Mouse (Mus musculus) spleen, adult 18-20 months (tissue): ENCODE results near the gene Sbk2.

Source experiments
- DNase-seq, 2 experiments: peaks; one replicate each; pipeline ENCODE4 v3.0.0; 2022; ENCODE audit warnings: mixed read lengths in 2 of 2

The Sbk2 gene

DNA sequence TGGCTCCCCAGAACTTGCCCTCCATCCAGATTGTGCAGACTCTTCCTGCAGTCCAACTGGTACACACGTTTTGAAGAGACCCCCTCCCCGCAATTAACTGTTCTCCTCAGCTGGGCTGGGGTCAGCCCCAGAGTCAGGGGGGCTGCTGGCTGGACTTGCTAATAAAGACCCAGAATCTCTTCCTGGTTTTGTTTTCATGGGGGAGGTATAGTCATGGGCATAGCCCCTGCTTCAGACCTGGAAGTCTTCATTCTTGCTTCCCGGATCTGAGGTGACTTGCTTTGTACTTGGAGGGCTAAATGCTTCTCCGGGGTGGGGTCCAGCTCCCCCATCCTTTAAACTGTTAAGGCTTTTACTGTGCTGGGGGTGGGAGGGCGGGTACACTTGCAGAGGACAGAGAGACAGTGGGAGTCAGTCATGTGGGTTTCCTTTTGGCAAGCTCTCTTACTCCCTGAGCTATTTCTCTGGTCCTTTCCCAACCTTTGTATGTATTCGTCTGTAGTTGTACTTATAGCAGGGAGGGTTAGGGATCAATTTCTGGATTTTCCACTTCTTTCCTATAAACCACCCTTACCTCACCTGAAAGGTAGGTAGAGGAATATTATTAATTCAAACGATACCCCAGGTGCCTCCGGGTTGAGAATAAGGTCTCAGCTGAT, 42.3 kb downstream of the Sbk2 start, which contains the start of gene Nat14:
Nat14 (plus strand) TSS at position 205 of the 659 bp plus-strand sequence.
- DNase-seq = no peak

DNA sequence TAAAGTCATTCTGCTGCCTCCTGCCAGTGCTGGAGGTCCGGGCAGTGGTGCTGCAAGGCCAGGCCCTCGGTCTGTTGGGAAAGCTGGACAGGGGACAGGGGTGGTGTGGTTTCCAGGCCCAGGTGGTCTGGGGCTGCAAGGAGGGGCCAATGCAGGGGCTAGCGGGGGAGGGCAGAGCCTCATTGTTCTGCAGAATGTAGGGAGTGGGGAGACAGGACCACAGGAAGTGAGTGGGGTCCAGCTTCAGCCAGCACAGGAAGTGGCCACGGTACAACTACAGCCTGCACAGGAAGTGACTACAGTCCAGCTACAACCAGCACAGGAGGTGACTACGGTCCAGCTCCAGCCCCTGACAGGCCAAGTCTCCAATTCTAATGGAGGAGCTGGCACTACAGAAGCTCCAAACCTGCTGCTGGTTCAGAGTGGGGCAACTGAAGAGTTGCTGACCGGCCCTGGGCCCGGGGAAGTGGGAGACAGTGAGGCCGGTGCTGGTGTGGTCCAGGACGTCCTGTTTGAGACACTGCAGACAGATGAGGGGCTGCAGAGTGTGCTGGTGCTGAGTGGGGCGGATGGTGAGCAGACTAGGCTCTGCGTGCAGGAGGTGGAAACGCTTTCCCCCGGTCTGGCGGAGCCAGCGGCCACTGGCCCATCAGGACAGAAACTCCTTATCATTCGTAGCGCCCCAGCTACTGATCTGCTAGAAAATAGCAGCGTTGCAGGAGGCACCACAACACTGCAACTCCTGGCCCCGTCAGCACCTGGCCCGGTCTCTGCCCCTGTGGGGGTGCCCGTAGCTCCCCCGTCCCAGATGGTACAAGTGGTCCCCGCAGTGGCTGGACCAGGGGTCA, 43.0 kb downstream of the Sbk2 start:
- no peak for DNase-seq

DNA sequence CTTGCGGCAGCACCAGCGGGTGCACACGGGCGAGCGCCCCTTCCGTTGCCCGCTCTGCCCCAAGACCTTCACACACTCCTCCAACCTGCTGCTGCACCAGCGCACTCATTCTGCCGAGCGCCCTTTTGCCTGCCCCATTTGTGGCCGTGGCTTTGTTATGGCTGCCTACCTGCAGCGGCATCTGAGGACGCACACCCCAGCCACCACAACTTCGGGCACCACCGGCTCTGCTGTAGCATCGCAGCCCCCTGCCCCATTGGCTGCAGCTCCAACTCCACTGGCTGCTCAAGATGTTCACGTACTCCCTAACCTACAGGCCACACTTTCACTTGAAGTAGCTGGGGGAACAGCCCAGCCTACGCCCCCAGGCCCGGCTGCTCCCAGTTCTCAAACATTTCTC, 43.7 kb downstream of the Sbk2 start:
- DNase-seq = no peak

DNA sequence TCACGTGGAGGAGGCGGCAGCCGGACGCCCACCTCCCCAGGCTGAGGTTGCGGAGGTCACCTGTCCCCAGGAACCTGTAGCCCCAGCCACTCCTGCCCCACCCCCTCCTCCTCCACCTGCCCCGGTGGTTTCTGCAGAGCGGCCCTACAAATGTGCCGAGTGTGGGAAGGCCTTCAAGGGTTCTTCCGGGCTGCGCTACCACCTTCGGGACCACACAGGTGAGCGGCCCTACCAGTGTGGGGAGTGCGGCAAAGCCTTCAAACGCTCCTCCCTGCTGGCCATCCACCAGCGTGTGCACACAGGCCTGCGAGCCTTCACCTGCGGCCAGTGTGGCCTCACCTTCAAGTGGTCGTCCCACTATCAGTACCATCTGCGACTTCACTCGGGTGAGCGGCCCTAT, 44.2 kb downstream of the Sbk2 start:
- DNase-seq = no peak

DNA sequence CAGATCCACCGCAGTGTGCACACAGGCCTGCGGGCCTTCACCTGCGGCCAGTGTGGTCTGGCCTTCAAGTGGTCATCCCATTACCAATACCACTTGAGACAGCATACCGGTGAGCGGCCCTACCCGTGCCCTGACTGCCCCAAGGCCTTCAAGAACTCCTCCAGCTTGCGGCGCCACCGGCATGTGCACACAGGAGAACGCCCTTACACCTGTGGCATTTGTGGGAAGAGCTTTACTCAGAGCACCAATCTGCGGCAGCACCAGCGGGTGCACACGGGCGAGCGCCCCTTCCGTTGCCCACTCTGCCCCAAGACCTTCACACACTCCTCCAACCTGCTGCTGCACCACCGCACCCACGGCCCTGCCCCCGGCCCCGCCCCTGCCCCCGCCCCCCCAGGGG, 45.1 kb downstream of the Sbk2 start:
- no peak for DNase-seq

DNA sequence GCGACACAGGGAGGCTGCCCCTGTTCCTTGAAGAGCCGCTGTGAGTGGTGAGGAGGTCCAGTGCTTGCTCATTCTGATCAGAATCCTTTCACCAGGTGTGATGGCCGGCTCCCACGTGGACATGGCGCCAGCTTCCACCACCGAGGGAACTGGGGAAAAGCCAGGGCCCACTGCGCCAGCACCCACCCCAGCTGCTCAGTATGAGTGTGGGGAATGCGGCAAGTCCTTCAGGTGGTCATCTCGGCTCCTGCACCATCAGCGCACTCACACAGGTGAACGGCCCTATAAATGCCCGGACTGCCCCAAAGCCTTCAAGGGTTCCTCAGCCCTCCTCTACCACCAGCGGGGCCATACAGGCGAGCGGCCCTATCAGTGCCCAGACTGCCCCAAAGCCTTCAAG, 45.5 kb downstream of the Sbk2 start:
- DNase-seq = no peak

DNA sequence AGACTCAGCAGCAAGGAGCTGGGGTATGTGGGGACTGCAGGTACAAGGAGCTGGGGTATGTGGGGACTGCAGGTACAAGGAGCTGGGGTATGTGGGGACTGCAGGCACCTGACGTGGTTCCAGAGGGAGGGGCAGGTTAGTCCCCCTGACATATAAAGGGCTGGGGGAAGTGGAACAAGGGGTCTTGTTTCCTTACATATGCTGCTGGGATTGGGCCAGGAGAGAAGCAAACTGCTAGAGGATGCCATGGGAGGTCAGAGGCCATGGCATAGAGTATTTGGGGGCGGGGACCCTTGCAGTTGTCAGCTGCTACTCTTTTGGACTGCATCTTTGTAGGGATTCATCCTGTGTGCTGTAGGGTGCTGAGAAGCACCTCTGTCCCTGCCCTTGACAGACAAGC, 46.7 kb downstream of the Sbk2 start:
- DNase-seq = no peak

DNA sequence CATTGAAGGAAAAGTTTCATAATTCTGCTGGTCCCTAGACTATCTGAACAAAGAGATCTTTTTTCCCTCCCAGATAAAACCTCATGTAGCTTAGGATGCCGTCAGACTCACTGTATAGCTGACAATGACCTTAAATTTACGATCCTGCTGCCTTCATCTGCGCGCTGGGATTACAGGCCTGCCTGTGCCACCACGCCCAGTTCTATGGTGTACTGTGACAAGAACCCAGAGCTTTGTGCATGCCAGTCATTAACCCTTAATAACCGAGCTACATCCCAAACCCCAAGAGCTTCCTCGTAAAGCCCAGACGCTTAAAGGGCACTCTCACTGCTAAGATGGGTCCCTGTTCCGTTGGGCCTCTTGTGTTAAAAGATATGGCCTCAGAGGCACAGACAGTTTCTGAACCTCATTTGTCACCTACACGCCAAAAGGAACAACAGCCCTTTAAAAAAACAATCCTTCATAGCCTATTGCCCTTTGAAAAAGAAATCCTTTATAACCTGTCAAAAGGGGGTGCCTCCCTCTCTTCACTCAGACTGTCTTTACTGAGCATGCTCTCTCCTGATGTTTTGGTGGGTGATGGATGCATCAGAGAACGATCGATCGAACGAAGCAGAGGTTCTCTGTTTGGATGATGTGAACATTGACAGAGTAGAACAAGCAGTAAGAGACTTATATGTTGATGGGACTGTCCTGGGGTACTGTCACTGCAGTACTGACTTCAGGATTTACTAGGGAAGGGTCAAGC, 48.4 kb downstream of the Sbk2 start:
- no peak for DNase-seq

DNA sequence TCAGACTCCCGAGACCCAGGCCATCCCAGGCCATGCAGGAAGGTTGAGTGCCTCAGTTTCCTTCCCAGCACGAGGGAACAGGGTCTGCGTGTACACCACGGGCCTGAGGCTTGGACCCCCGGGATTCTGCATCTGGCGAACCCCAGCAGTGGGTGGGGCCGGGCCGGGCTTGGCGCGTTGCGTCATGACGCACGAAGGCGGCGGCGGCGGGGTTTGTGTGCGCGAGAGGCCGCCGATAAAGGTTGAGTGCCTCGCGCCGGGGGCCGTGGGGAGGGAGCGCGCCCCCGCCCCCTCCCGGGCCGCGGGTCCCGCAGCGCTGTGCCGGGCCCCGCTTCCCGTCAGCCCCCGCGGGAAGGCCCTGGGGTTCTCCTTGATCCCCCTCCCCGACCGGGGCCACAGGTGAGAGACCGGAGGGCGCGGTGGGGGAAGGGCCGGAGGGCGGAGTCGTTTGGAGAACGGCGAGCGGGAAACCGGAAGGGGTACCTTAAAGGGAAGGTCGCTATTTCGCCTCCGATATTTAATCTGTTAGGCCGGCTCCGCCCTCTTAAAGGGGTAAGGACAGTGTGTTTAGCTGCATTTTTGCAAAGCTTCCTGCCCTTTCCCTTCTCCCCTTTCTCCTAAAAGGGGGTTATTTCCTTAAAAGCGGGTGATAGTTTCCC, 49.1 kb downstream of the Sbk2 start, which contains the start of gene Zfp628:
Zfp628 (plus strand) TSS at position 211 of the 659 bp plus-strand sequence.
- peak; percentile 86 to 94 for DNase-seq

DNA sequence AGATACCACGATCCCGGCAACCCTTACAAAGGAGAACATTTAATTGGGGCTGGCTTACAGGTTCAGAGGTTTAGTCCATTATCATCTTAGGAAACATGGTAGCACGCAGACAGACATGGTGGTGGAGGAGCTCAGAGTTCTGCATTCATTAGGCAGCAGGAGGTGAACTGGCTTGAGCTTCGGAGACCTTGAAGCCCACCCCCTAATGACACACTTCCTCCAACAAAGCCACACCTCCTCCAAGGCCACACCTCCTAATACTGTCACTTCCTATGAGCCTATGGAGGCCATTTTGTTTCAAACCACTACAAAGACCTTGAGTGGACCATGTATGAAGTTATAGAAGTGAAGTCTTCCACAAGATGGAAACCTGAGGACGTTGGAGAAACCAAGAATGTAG, 52.0 kb downstream of the Sbk2 start:
- no peak for DNase-seq

DNA sequence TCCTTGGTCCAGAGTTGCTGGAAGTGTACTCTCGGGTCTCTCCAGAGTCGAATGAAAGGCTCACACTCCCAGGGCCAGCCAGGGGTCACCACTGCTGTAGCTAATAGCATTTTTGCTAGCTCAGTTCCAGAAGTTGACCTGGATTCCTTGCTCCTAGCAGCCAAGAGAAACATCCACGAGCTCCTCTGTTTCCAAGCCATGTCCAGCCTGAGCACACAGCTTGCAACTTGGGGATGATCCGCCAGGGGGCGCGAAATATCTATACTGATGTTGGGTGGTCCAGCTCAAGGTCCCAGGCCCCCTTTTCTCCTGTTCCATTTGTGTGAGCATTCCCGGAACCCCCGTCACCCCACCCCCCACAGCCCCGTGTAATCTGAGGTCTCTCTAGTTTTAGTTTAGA, 52.6 kb downstream of the Sbk2 start:
- DNase-seq = peak in 1 of 2 experiments; percentile 59

DNA sequence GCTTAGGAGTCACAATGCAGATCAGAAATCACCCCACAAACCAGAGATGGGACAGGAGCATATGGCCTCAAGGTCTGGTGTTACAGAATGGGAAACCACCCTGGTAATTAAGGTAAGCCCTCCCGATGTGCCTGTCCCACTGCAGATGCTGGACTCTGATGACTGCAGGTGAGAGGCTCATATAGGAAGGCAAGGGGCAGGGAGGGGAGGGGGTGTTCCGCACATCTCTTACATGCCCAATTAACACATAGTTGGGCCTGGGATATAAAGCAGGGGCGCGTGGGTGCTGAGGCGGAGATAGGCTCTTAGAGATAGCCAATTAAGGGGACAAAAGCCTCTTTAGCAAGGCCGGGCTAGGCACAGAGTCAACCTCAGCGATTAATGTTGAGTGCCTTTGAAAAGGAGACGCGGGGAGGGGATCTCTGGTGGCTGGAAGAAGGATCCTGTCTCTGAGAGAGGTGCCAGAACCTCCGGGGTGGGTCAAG, 57.7 kb downstream of the Sbk2 start, which contains the start of gene Gm36210:
Gm36210 (minus strand) TSS at position 51 of the 485 bp plus-strand sequence.
- DNase-seq = no peak

DNA sequence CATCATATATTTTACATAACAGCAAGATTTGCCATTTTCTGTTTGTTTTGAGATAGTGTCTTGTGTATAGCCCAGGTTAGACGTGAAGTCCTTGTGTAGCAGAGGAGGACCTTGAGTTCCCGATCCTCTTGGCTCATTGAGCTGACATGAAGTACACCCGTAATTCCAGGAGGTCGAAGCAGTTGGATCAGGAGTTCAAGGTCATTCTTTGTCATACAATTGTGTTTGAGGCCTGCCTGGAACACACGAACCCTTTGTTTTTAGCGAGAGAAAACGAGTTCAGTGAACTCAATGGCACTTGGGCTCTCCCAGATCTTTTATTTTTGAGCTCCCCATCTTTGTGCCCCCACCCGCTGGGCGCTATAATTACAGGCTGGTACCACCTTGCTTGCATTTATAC, 61.8 kb downstream of the Sbk2 start:
- no peak for DNase-seq

DNA sequence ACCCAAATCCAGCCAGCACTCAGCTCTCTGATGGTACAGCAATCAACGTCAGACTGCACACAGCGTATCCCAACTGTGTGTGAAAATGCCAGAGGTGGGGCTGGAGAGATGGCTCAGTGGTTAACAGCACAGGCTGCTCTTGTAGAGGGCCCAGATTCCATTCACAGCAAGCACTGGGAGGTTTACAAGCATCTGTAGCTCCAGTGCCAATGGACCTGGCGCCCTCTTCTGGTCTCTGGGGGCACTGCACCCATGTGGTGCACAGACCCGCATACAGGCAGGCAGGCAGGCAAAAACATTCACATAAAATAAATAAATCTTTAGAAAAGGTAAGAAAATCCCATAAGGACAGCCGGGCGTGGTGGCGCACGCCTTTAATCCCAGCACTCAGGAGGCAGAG, 63.0 kb downstream of the Sbk2 start:
- DNase-seq = no peak

DNA sequence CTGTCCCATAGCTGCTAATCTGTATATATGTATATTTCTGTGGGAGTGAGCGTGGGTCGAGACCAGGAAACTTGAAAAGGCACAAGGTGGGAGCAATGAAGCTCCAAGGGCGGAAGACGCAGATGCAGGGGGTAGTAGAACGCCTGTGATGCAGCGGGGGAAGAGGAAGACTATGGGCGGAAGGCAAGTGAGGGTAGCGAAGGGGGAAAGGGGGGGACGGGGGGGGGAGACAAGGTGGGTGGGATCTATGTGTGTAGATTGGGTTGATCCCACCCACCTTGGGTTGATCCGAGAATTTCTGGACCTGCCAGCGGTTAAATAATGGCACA, 63.7 kb downstream of the Sbk2 start:
- DNase-seq = no peak

DNA sequence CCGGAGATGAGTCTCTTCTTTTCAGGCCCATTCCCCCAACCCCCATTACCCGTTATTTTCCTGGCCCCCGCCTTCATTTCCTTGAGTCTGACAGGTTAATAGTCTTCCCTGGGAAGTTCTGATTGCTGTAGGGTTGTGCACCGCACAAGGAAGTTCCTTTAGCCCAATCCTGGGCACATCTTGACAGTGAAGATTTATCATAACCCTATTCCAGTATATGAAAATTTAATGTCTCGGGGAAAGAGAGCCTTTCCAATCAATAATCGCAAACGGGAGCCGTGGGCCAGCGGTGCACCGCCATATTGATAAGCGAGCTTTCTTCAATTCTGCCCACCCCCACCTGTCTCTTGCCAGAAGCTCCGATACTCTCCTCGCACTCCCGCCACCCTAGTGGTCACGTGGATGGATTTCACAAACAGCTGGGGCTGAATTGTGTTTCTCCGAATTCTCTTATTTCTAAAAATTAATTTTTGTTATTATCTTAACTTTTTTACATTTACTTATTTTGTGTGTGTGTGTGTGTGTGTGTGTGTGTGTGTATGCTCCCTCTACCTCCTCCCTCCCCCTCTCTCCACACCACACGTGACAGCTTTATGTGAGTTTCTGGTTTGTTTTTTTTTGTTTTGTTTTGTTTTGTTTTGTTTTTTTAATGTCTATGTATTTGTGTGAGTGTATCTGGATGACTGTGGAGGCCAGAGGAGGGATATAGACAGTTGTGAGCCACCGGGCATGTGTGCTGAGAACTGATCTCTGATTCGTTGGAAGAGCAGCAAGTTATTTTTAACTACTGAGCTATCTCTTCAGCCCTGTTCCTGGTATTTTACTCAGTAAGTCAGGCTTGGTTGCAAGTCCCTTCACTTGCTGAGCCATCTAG, 64.3 kb downstream of the Sbk2 start:
- no peak for DNase-seq

DNA sequence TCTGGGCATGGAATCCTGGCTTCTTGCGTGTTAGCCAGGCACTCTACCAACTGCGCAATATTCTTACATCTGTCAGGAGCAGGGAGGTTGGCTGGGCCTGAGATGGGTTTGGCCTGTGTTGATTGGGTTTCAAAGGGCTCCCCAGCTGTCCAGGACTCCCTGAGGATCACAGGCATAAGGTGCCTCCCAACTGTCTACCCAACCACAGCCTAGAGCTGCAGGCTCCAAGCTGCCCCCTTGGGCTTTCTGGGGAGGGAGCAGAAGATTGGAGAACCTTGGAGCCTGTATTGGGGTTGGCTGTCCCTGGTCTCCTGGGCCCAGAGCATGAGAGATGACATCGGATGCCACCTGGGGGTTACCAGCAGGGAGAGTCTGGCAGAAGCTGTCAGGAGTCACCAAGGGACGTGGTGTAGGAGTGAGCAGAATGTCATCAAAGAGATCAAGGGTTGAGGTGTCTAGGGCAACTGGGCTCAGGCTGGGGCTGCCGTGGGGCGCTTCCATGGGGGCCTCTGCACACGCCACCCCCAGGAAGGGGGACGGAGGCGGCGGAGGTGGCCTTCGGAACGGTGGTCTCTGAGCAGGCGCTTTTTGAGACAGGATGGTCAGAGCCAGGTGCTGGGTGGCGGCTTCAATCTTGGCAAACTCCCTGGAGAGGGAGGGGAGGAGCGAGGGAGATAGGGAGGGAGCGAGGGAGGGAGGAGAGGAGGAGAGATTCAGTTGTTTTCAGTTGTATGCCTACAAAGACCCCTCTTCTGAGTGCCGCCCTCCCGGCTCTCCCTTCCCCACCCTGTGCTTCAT, 65.2 kb downstream of the Sbk2 start:
- no peak for DNase-seq

DNA sequence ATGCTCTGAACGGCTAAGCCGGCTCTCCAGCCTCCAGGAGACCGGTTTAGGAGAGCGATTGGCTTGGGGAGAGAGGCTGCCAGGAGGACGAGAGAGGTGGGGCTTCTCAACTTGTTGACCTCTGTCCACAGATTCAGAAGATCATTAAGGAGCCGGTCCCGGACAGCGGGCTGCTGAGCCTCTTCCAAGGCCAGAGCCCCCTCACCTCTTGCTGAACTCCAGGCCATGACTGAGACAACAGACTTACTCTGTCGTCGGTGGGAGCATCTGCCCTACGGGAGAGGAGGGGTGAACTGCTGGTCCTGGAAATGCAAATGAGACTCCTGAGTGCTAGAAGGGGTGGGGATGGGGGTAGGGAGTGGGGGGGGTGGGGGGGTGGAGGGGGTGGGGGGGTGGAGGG, 69.0 kb downstream of the Sbk2 start:
- no peak for DNase-seq
